Mouse (Mus musculus) bone marrow macrophage, adult 2 months (primary cell): ENCODE measurements around the gene Gm42715.

Experiments
- CTCF ChIP-seq: IDR thresholded peaks from 2 replicates; pipeline ENCODE4 v1.5.1; 2012; ENCODE audit warnings: low read depth, mild to moderate bottlenecking, low read length, moderate library complexity
- POLR2A ChIP-seq: IDR thresholded peaks from 2 replicates; pipeline ENCODE4 v1.6.1; 2012; ENCODE audit warnings: mild to moderate bottlenecking, low read depth, low read length, borderline replicate concordance

DNA sequence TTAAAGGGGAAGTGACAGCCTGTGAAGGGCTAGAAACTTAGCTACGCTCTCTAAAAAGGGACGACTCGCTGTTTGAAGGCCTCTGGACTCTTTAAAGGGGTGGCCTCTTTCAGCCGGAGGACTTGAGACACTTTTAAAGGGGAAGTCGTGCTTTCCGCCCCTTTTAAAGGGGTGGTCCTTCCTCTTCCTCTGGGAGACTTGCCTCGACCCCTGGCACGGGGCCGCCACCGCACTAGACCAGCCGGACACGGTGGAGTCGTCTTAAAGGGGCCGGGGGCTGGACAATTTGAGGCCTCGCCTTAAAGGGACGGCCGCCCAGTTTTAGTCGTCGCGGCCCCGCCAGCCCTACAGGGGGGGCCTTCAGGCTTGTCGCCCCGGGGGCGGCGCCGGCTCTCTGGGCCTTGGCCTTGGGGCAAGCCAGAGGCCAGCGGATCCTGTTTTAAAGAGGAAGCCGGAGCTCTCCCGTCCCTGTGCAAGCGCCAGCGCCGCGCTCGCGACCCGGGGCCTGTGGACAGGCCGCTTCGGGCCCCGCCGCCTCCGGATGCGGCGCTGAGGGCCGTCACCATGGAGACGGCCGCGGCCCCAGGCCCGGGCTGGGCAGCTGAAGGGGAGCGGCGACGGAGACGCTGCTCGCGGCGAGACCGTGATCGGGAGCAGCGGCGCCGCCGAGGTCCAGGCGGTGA lies 40.6 kb upstream of the Gm42715 start, which contains the start of gene Fbrs:
- TF ChIP-seq POLR2A (no peak; the same call in 1 of the 2 replicates), CTCF (no peak)
